Mouse (Mus musculus): ENCODE data around the gene Scfd2. TPM values are rescaled to one million over a fixed set of nuclear protein-coding genes. Genes with fewer than 3 reads are reported as not detected.

The Scfd2 gene
- polyA plus RNA-seq, 1 experiment from 2014 or later, result 13.2 TPM

DNA sequence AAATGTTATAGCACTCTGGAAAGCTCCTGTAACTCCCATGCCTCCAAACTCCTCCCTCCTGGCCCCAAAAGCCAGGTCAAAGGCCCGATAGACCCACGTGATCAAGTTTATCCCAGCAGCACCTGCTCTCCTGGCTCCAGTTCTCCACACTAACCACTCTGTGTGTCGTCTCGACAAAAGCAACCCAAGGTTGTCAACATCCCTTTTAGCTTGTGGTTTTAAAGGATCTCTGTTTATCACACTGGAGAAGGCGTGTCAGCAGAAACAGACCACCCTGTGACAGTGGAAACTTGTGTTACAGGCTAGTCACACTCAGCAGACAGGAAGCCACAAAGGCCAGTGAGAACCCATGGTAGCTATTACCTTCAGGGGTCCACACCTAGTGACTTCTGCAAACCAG, 127.5 kb downstream of the Scfd2 start:
- no peak overlapping the region for H3K4me3 ChIP-seq (ENCODE audit: low read depth, low read length)
- no peak for ATAC-seq (replicated peaks; ENCODE audit: low FRiP score, low TSS enrichment, low read depth)
- no peak overlapping the region for H3K4me2 ChIP-seq (ENCODE audit: low read length)

GRCm38 (mm10) chr5:74402626-74403025, 128.9 kb downstream of the Scfd2 start:
- no peak overlapping the region for H3K27ac ChIP-seq (ENCODE audit: low read depth)
- DNase-seq (ENCODE audit: low spot score) (no peak), ATAC-seq (replicated peaks; ENCODE audit: low FRiP score, low TSS enrichment, low read depth) (no peak)
- H3K4me3 ChIP-seq (ENCODE audit: low read depth, low read length), result no peak overlapping the region
- WGBS, result 61% methylated on average over 4 of the region's 4 CpGs
- no peaks in the 10 kb centered on the region for H3K4me1 ChIP-seq (replicated peaks; ENCODE audit: control insufficient read depth, insufficient read depth, low read length)
- no peaks in the 10 kb centered on the region for H3K27me3 ChIP-seq (replicated peaks; ENCODE audit: control insufficient read depth, insufficient read depth, low read length)
- no peaks in the 10 kb centered on the region for H3K9me3 ChIP-seq (ENCODE audit: control insufficient read depth, low read length)
- no peaks in the 10 kb centered on the region for H3K36me3 ChIP-seq (ENCODE audit: control insufficient read depth, insufficient read depth, low read length)
- H3K4me2 ChIP-seq (ENCODE audit: low read length), result no peak overlapping the region
- H3K9ac ChIP-seq (ENCODE audit: low read length), result no peak overlapping the region

More for the DNA sequence above, 127.5 kb downstream of the Scfd2 start:
- 55% methylated on average over 5 of the region's 5 CpGs for WGBS
- H3K9ac ChIP-seq (ENCODE audit: low read length), result no peak overlapping the region
- H3K4me1 ChIP-seq (replicated peaks; ENCODE audit: control insufficient read depth, insufficient read depth, low read length), result no peaks in the 10 kb centered on the region
- H3K36me3 ChIP-seq (ENCODE audit: control insufficient read depth, insufficient read depth, low read length), result no peaks in the 10 kb centered on the region
- no peak overlapping the region for H3K27ac ChIP-seq (ENCODE audit: low read depth)
- DNase-seq (ENCODE audit: low spot score), result no peak
- H3K27me3 ChIP-seq (replicated peaks; ENCODE audit: control insufficient read depth, insufficient read depth, low read length), result no peaks in the 10 kb centered on the region
- no peaks in the 10 kb centered on the region for H3K9me3 ChIP-seq (ENCODE audit: control insufficient read depth, low read length)

DNA sequence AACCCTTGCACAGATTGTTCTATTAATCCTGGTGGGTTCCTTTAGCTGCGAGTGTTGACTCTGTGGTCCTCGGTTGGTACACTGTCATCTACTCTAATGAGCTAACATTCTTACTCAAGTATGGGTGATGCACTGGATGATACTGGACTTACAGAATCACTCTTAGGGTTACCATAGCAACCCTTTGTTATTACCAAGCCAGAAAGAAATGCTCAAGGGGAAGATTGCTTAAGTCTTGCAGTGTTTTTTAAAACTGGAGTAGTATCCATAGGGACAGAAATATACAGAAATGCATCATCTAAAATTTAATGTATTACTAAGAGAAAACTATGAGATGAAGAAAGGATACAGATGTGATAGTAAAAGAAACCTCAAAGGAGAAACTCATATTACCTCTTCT, 139.8 kb downstream of the Scfd2 start:
- Histone ChIP-seq H3K9ac (ENCODE audit: low read length) (no peak overlapping the region), H3K27me3 (replicated peaks; ENCODE audit: control insufficient read depth, insufficient read depth, low read length) (no peaks in the 10 kb centered on the region), H3K4me2 (ENCODE audit: low read length) (no peak overlapping the region), H3K4me3 (ENCODE audit: low read depth, low read length) (no peak overlapping the region), H3K4me1 (replicated peaks; ENCODE audit: control insufficient read depth, insufficient read depth, low read length) (peaks cover 27% of the 10 kb centered on the region), H3K36me3 (ENCODE audit: control insufficient read depth, insufficient read depth, low read length) (no peaks in the 10 kb centered on the region), H3K27ac (ENCODE audit: low read depth) (no peak overlapping the region), H3K9me3 (ENCODE audit: control insufficient read depth, low read length) (no peaks in the 10 kb centered on the region)
- no peak for ATAC-seq (replicated peaks; ENCODE audit: low FRiP score, low TSS enrichment, low read depth)
- no peak for DNase-seq (ENCODE audit: low spot score)
- WGBS, result 80% methylated on average over 2 of the region's 2 CpGs

GRCm38 (mm10) chr5:74391346-74391745, 140.2 kb downstream of the Scfd2 start:
- DNase-seq (ENCODE audit: low spot score) (no peak), ATAC-seq (replicated peaks; ENCODE audit: low FRiP score, low TSS enrichment, low read depth) (no peak)
- H3K4me1 ChIP-seq (replicated peaks; ENCODE audit: control insufficient read depth, insufficient read depth, low read length), result peaks cover 30% of the 10 kb centered on the region
- H3K36me3 ChIP-seq (ENCODE audit: control insufficient read depth, insufficient read depth, low read length), result no peaks in the 10 kb centered on the region
- H3K4me2 ChIP-seq (ENCODE audit: low read length), result no peak overlapping the region
- WGBS, result 68% methylated on average over 5 of the region's 5 CpGs
- no peak overlapping the region for H3K27ac ChIP-seq (ENCODE audit: low read depth)
- H3K4me3 ChIP-seq (ENCODE audit: low read depth, low read length), result no peak overlapping the region
- H3K27me3 ChIP-seq (replicated peaks; ENCODE audit: control insufficient read depth, insufficient read depth, low read length), result no peaks in the 10 kb centered on the region
- H3K9ac ChIP-seq (ENCODE audit: low read length), result no peak overlapping the region
- H3K9me3 ChIP-seq (ENCODE audit: control insufficient read depth, low read length), result no peaks in the 10 kb centered on the region

DNA sequence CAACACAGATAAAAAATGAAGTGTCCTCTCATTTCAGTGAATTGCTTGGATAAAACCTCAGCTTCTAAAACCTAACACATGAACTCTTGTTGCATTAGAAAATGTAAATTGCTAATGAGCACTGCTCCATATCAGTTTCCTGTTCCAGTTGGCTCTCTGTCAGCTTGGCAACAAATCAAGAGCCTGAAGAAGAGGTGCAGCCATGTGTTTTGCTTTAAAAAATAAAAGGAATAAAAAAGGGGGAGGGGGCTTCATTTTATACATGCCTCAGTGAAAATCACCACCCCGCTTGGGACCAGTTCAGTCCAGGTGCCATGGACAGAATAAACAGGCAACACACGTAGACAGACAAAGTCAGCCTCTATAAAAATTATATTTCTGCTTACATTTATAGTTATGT, 142.7 kb downstream of the Scfd2 start:
- Histone ChIP-seq H3K27me3 (replicated peaks; ENCODE audit: control insufficient read depth, insufficient read depth, low read length) (no peaks in the 10 kb centered on the region), H3K4me3 (ENCODE audit: low read depth, low read length) (no peak overlapping the region), H3K4me2 (ENCODE audit: low read length) (no peak overlapping the region), H3K36me3 (ENCODE audit: control insufficient read depth, insufficient read depth, low read length) (no peaks in the 10 kb centered on the region), H3K4me1 (replicated peaks; ENCODE audit: control insufficient read depth, insufficient read depth, low read length) (peaks cover 30% of the 10 kb centered on the region), H3K9me3 (ENCODE audit: control insufficient read depth, low read length) (no peaks in the 10 kb centered on the region), H3K27ac (ENCODE audit: low read depth) (peak overlapping the region; percentile 67), H3K9ac (ENCODE audit: low read length) (no peak overlapping the region)
- DNase-seq (ENCODE audit: low spot score), result no peak
- WGBS, result 42% methylated on average over 2 of the region's 2 CpGs
- no peak for ATAC-seq (replicated peaks; ENCODE audit: low FRiP score, low TSS enrichment, low read depth)

- DNase-seq (ENCODE audit: low spot score) (no peak), ATAC-seq (replicated peaks; ENCODE audit: low FRiP score, low TSS enrichment, low read depth) (peak; percentile 20; the same call in 1 of the 2 replicates)
- Histone ChIP-seq H3K27me3 (replicated peaks; ENCODE audit: control insufficient read depth, insufficient read depth, low read length) (no peaks in the 10 kb centered on the region), H3K4me1 (replicated peaks; ENCODE audit: control insufficient read depth, insufficient read depth, low read length) (peaks cover 30% of the 10 kb centered on the region), H3K9ac (ENCODE audit: low read length) (no peak overlapping the region), H3K4me2 (ENCODE audit: low read length) (0 out of 2 replicates have a peak overlapping the region, but pooled peaks have one; percentile 8), H3K36me3 (ENCODE audit: control insufficient read depth, insufficient read depth, low read length) (no peaks in the 10 kb centered on the region), H3K9me3 (ENCODE audit: control insufficient read depth, low read length) (no peaks in the 10 kb centered on the region), H3K4me3 (ENCODE audit: low read depth, low read length) (no peak overlapping the region), H3K27ac (ENCODE audit: low read depth) (peak overlapping the region; percentile 67)
- whole genome bisulfite sequencing, result 42% methylated on average over 6 of the region's 6 CpGs
These were observed 143.5 kb downstream of the Scfd2 start for GRCm38 (mm10) chr5:74388101-74388500.

DNA sequence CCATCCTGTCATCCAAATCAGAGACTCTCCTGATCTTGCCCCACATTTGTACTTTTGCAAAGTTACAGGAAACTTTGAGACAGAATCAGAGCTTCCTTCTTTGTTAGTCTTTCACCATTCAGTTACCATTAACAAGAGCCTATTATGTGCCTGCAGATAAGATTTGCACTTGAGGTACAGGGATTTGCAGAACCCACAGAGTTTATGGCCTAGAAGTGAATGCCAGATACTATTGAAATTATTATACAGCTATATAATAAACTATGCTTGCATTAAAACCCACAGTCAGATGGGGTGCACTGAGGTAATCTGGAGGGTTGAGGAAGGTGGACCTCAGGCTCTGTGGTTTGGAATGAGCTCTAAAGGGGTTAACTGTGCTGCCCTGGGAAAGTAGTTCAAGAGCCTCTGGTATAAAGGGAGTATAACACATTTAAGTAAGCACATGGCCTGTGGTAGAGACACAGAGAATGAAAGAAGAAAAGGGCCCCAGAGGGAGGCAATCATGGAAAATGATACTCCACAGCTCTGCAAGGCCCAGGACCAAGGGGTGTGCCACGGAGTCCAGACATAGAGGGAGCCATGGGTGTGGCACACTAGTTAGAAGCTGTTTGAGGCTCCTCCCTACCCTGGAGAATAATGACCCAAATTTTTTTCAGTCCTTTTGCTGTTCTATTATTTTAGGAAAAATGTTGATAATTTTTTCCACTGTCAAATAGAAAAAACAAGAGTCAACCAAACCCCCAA, 144.2 kb downstream of the Scfd2 start:
- ATAC-seq (replicated peaks; ENCODE audit: low FRiP score, low TSS enrichment, low read depth), result peak; percentile 71
- no peak for DNase-seq (ENCODE audit: low spot score)
- Histone ChIP-seq H3K27ac (ENCODE audit: low read depth) (peak overlapping the region; percentile 67), H3K4me3 (ENCODE audit: low read depth, low read length) (no peak overlapping the region), H3K27me3 (replicated peaks; ENCODE audit: control insufficient read depth, insufficient read depth, low read length) (no peaks in the 10 kb centered on the region), H3K36me3 (ENCODE audit: control insufficient read depth, insufficient read depth, low read length) (no peaks in the 10 kb centered on the region), H3K9me3 (ENCODE audit: control insufficient read depth, low read length) (no peaks in the 10 kb centered on the region), H3K4me2 (ENCODE audit: low read length) (no peak overlapping the region), H3K9ac (ENCODE audit: low read length) (no peak overlapping the region), H3K4me1 (replicated peaks; ENCODE audit: control insufficient read depth, insufficient read depth, low read length) (peaks cover 30% of the 10 kb centered on the region)
- 50% methylated on average over 1 of the region's 1 CpGs for WGBS

- Histone ChIP-seq H3K4me2 (ENCODE audit: low read length) (no peak overlapping the region), H3K36me3 (ENCODE audit: control insufficient read depth, insufficient read depth, low read length) (no peaks in the 10 kb centered on the region), H3K9ac (ENCODE audit: low read length) (no peak overlapping the region), H3K4me1 (replicated peaks; ENCODE audit: control insufficient read depth, insufficient read depth, low read length) (peaks cover 6% of the 10 kb centered on the region), H3K9me3 (ENCODE audit: control insufficient read depth, low read length) (no peaks in the 10 kb centered on the region), H3K27me3 (replicated peaks; ENCODE audit: control insufficient read depth, insufficient read depth, low read length) (no peaks in the 10 kb centered on the region), H3K27ac (ENCODE audit: low read depth) (no peak overlapping the region), H3K4me3 (ENCODE audit: low read depth, low read length) (no peak overlapping the region)
- DNase-seq (ENCODE audit: low spot score) (no peak), ATAC-seq (replicated peaks; ENCODE audit: low FRiP score, low TSS enrichment, low read depth) (no peak)
- WGBS, result 24% methylated on average over 5 of the region's 5 CpGs
These were observed 151.5 kb downstream of the Scfd2 start for GRCm38 (mm10) chr5:74380045-74380444.

DNA sequence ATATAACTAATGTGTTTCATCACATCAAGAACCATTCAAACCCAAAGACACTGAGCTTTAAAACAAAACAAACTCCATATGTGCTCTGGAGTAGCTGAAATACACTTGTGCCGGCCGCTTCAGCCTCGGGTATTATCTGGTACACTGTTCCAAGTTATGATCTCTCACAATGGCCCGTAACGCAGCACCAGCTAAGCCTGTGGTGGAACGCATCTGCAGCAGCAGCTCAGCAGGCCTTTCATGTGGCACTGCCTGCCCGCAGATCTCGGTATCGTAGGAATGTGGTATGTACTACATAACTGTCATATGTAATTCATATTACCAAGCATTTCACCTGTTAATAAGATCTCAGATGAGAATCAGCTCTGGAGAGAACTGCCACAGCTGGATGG, 164.9 kb downstream of the Scfd2 start:
- no peak for ATAC-seq (replicated peaks; ENCODE audit: low FRiP score, low TSS enrichment, low read depth)
- WGBS, result 65% methylated on average over 9 of the region's 9 CpGs
- H3K36me3 ChIP-seq (ENCODE audit: control insufficient read depth, insufficient read depth, low read length), result no peaks in the 10 kb centered on the region
- H3K4me3 ChIP-seq (ENCODE audit: low read depth, low read length), result no peak overlapping the region
- H3K9ac ChIP-seq (ENCODE audit: low read length), result no peak overlapping the region
- H3K9me3 ChIP-seq (ENCODE audit: control insufficient read depth, low read length), result no peaks in the 10 kb centered on the region
- no peak overlapping the region for H3K27ac ChIP-seq (ENCODE audit: low read depth)
- no peak for DNase-seq (ENCODE audit: low spot score)
- H3K4me2 ChIP-seq (ENCODE audit: low read length), result no peak overlapping the region
- H3K4me1 ChIP-seq (replicated peaks; ENCODE audit: control insufficient read depth, insufficient read depth, low read length), result peaks cover 14% of the 10 kb centered on the region
- H3K27me3 ChIP-seq (replicated peaks; ENCODE audit: control insufficient read depth, insufficient read depth, low read length), result no peaks in the 10 kb centered on the region
